Mouse (Mus musculus) splenic B cell, adult 2 months (primary cell): ENCODE results near the gene Adora2a.

Experiments
- DNase-seq: peaks from one replicate; pipeline ENCODE4 v3.0.0-alpha.2; 2011; ENCODE audit warnings: low read depth, low spot score
- H3K27me3 ChIP-seq: 2 replicates; pipeline ENCODE4 v1.6.1; 2012; ENCODE audit warnings: mild to moderate bottlenecking, low read length, moderate library complexity, mixed read lengths; ENCODE audit not compliant: control insufficient read depth, poor library complexity, insufficient read depth, severe bottlenecking
- H3K36me3 ChIP-seq: 2 replicates; pipeline ENCODE4 v1.6.1; 2012; ENCODE audit warnings: mild to moderate bottlenecking, low read length, moderate library complexity, mixed read lengths; ENCODE audit not compliant: control insufficient read depth, poor library complexity, insufficient read depth, severe bottlenecking

The Adora2a gene

GRCm38 (mm10) chr10:75301195-75301806 lies 15.4 kb upstream of the Adora2a start:
- no peaks in the 10 kb centered on the region for H3K27me3 ChIP-seq
- H3K36me3 ChIP-seq, result no peaks in the 10 kb centered on the region; the same call in 1 of the 2 replicates
- DNase-seq, result no peak

GRCm38 (mm10) chr10:75301937-75302336 lies 14.7 kb upstream of the Adora2a start:
- H3K36me3 ChIP-seq, result no peaks in the 10 kb centered on the region; the same call in 1 of the 2 replicates

GRCm38 (mm10) chr10:75302536-75302935 lies 14.1 kb upstream of the Adora2a start:
- no peaks in the 10 kb centered on the region for H3K27me3 ChIP-seq
- no peak for DNase-seq
- no peaks in the 10 kb centered on the region; the same call in 1 of the 2 replicates for H3K36me3 ChIP-seq

More at GRCm38 (mm10) chr10:75301937-75302336, 14.7 kb upstream of the Adora2a start:
- no peak for DNase-seq
- no peaks in the 10 kb centered on the region for H3K27me3 ChIP-seq

GRCm38 (mm10) chr10:75303324-75304048 lies 13.2 kb upstream of the Adora2a start:
- DNase-seq, result peak; percentile 84
- H3K27me3 ChIP-seq, result no peaks in the 10 kb centered on the region
- H3K36me3 ChIP-seq, result peaks cover 4% of the 10 kb centered on the region; the same call in 1 of the 2 replicates

DNA sequence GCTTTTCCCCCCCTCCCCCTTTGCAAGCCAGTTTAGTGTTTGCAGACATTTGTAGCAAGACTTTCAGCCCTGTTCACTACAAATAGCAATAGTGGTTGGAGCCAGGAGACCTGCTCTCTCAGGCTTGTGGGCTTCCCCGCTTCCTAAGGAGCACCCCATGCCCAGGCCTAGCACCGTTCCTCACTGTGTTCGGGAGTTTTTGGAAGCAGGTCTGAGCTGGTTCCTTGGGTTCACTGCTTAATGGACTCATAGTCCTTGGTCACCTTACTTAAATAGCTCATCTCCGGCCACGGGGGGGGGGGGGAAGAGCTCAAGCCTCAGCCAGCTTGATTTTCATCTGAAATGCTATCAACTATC lies 12.7 kb upstream of the Adora2a start:
- Histone ChIP-seq H3K27me3 (no peaks in the 10 kb centered on the region), H3K36me3 (peaks cover 4% of the 10 kb centered on the region; the same call in 1 of the 2 replicates)
- no peak for DNase-seq

DNA sequence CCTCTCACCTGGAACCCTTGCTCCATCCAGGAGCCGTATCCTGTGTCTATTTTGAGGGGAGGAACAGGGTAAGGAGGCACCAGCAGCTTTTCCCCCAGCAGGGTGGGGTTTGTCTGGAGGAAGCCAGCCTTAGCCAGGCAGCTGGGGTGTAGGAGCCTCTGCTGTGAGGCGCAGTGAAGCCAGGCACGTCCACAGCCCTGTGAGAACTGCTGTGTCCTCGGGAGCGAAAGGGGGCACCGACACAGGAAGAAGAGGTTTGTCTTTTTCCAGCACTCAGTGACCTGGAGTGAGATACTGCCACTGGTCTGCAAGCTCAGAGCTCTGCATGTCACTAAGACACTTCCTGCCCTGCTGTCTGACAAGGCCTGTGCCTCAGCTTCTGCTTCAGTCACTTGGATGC lies 12.3 kb upstream of the Adora2a start:
- peaks cover 4% of the 10 kb centered on the region; the same call in 1 of the 2 replicates for H3K36me3 ChIP-seq
- no peak for DNase-seq
- H3K27me3 ChIP-seq, result no peaks in the 10 kb centered on the region

- no peak for DNase-seq
- H3K36me3 ChIP-seq, result peaks cover 4% of the 10 kb centered on the region; the same call in 1 of the 2 replicates
- no peaks in the 10 kb centered on the region for H3K27me3 ChIP-seq
Observed at GRCm38 (mm10) chr10:75307130-75307529, 9.5 kb upstream of the Adora2a start.

- DNase-seq, result no peak
- Histone ChIP-seq H3K36me3 (peaks cover 4% of the 10 kb centered on the region; the same call in 1 of the 2 replicates), H3K27me3 (no peaks in the 10 kb centered on the region)
Observed at GRCm38 (mm10) chr10:75312361-75312760, 4.3 kb upstream of the Adora2a start.

- DNase-seq, result no peak
- no peaks in the 10 kb centered on the region for H3K36me3 ChIP-seq
- H3K27me3 ChIP-seq, result no peaks in the 10 kb centered on the region
Observed at GRCm38 (mm10) chr10:75314190-75314980, 2.3 kb upstream of the Adora2a start.

DNA sequence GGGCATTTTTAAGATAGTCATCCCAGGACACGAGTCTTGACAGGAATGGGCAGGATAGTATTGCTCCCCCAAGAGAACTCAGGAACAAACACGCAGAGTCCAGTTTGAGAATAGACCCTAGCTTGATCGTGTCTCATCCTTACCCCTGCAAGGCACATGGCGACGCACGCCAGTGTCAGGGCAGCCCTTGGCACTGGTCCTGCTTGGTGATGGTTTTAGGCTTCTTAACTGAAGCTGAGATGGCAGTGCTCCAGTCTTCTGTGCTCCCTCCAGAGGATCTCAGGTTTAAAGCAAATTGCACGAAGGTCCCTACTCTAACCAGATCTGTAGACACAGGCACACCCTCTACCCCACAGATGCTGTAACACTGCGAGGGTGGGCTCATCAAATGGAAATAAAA lies 921 bp upstream of the Adora2a start:
- DNase-seq, result no peak
- no peaks in the 10 kb centered on the region for H3K27me3 ChIP-seq

GRCm38 (mm10) chr10:75316472-75316871 lies 205 bp upstream of the Adora2a start:
- peak; percentile 57 for DNase-seq

More for the DNA sequence above, 921 bp upstream of the Adora2a start:
- no peaks in the 10 kb centered on the region for H3K36me3 ChIP-seq

DNA sequence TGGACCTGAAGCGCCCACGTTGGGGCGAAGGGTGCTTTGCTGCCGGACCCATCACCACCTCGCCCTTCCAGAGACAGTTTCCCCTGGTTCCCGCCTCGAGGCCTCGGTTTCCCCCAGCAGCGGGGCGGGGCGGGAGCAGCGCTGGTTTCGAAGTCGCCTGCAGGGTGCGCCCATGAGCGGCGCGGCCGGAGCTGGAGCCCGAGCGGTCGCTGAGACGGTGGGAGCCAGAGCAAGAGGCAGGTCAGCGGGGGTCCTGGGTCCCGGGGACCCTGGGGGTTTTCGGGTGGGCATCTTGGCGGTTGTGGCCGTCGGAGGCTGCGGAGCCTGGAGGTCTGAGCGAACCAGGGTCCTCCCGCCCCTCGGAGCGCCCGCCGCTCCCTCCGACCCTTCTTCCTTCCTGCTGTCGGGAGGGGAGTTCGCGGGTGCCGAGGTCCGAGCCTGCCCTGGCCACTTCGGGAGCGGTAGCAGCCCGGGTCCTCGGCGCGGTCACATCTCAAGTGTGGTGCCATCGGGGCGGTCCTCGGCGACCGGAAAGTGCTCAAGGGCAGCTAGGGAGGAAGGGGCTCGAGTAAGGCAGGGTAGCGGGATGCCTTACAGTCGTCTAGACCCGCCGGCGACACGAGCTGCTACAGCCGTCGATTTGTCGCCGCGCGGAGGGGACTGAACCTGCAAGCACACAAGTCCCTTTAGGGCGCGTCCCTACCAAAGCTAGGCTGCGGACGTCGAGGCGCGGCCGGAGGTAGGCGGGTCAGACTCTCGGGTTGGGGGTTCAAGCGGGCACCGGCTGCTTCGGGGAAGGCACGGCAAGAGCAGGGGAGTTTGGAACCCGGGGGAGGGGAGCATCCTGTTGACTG lies 458 bp downstream of the Adora2a start:
- no peaks in the 10 kb centered on the region for H3K27me3 ChIP-seq
- H3K36me3 ChIP-seq, result no peaks in the 10 kb centered on the region
- peak; percentile 78 for DNase-seq

More at GRCm38 (mm10) chr10:75316472-75316871, 205 bp upstream of the Adora2a start:
- H3K36me3 ChIP-seq, result no peaks in the 10 kb centered on the region
- H3K27me3 ChIP-seq, result no peaks in the 10 kb centered on the region

- DNase-seq, result no peak
- Histone ChIP-seq H3K36me3 (no peaks in the 10 kb centered on the region), H3K27me3 (no peaks in the 10 kb centered on the region)
Observed at GRCm38 (mm10) chr10:75318206-75318605, 1.5 kb downstream of the Adora2a start.

DNA sequence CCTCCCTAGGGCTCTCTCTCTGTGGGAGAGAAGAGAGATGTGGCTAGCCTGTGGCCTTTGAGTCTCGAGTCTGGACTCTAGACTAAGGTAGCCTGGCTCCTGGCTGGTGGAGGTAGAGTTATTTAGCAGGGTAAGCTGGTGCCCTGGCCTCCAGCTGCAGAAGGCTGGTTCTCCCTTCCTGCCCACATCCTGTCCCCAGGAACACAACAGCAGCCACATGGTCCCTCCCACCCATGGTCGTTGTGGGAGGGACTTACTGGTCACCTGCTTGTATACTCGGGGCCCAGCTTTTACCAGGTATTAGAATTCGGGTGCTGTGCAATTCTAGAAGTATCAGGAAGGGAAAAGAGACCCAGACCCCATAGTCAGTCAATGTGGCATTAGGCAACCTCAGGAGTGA lies 3.6 kb downstream of the Adora2a start:
- DNase-seq, result peak; percentile 58

More for the DNA sequence above, 3.6 kb downstream of the Adora2a start:
- Histone ChIP-seq H3K36me3 (no peaks in the 10 kb centered on the region), H3K27me3 (no peaks in the 10 kb centered on the region)
